Mouse (Mus musculus): Measurements from ENCODE around the gene D630023F18Rik.

DNA sequence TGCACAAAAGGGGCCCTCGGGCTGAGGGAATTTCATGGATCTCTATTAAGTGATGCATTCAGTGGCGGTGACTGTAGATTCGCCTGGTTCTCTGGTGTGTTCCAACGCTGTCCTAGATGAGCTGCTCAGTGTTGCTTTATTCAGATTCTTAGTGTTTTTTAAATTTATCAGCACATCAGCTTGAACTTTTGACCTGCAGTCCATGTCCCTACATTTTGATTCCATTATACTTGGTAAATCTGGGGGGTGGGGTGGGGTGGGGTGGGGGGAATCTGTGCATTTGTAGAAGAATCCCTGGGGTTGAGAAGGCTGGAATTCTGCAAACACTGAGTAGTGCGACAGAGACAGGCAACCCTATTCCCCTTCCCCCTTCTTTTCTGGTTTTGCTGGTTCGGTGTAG is 49.4 kb downstream of the D630023F18Rik start, which contains the start of gene Crygc:
- TF ChIP-seq EP300 (IDR thresholded peaks at IDR 0.05) (no peak), CTCF (IDR thresholded peaks at IDR 0.05) (no peak)
